Mouse (Mus musculus) urinary bladder, postnatal 36 days (tissue): Measurements from ENCODE around the gene Cdc42ep1.
A peak's percentile ranks its signal among the peaks of the same experiment; 100 is the strongest.

ENCODE experiments used
- DNase-seq, 2 experiments: peaks; one replicate each; pipeline ENCODE4 v3.0.0; 2022; ENCODE audit warnings: low spot score in 2 of 2, mixed read lengths in 1 of 2

The Cdc42ep1 gene

DNA sequence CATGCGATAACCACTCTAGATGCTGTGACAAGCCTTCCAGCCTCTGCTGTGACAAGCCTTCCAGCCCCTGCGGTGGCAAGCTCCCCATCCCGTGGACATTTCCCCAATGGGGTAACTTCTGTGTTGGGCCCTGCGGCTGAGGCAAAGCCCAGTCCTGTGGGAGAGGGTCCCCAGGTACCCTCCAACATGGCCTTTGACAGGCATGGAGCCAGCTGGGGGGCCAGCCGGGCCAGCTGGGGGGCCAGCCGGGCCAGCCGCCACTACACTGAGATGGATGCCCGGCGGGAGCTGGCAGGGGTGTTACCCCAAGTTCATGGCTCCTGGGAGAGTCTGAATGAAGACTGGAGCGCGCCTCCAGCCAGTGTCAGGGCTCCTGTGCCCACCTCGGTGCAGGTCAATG is 7.1 kb downstream of the Cdc42ep1 start:
- no peak for DNase-seq

DNA sequence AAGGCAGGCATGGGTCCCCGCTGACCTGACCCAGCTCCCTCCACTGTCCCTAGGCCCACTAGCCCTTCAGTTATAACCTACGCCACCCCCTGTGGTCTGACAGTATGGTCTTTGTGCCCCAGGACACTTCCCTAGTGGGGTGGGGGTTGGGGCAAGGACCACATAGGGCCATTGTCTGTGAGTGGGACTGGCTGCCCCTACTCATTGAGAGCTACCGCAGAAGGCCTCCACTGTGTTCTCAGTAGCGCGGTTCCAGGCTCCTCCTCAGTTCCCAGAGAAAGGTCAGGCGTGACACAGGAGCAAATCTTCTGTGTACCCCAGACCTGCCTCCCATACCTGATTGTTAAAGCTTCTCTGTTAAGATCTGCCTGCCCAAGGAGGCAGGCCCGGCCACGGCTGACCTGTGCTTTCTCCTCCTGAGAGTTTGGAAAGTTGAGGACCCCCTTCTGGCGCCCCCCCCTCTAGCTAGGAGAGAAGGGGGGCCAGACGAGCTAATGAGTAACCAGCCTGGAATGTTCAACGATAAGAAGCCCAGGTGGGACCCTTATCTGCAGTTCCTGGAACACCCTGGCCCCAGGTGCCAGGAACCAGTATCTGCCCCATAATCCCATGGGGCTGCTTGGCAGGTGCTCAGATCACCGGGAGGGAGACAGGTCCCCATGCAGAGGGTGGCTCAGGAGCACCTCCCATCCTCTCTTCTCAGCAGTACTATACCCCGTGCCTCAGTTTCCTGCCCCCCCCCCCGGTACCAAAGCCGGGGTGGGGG is 7.8 kb downstream of the Cdc42ep1 start:
- no peak for DNase-seq

DNA sequence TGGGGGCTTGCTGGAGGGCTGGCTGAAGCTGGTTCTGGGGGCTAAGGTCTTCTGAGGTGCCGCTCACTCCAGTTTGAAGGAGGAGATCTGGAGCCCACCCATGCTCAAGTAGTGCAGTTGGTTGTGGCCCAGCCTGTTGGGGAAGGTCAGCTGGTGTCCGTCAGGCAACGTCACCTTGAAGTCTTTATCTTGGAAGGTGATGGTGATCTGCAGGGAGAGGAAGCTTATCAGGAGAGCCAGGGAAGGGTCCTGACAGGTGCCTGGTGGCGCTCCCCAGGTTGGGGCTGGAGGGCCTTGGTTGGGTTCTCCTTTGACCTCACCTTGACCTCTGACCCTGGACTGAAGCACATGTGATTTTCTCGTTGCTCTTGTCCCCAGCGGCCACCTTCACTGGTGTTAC is 8.5 kb downstream of the Cdc42ep1 start:
- no peak for DNase-seq

DNA sequence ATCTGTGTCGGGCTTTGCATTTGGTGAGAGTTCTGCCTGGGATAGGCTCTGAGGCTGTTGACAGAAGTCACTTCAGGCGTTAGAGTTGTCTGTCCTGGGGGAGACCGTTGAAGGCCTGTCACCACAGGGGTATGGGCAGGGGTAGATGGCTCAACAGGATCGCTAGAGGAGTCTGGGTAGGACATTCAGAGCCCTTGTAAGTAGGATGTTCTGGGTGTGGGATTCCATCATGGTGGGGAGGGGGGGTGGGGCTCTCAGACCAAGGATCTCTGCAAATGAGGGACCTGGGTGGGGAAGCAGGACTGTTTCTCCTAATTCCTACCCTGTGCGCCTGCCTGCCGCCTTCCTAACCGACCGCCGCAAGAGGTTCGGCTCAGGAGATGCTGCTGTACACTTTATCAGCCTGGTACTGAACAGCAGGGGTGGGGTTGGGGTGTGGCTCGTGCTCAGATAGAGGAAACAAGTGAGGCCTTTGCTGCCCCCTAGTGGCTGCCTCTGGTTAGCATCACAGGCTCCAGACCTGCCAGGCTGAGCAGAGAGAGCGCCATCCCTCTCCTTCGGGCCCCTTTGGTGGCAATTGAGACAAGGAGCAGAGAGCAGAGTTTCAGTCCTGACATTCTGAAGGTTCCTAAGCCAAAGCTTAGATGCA is 9.2 kb downstream of the Cdc42ep1 start:
- DNase-seq: peak; percentile 82 to 91

DNA sequence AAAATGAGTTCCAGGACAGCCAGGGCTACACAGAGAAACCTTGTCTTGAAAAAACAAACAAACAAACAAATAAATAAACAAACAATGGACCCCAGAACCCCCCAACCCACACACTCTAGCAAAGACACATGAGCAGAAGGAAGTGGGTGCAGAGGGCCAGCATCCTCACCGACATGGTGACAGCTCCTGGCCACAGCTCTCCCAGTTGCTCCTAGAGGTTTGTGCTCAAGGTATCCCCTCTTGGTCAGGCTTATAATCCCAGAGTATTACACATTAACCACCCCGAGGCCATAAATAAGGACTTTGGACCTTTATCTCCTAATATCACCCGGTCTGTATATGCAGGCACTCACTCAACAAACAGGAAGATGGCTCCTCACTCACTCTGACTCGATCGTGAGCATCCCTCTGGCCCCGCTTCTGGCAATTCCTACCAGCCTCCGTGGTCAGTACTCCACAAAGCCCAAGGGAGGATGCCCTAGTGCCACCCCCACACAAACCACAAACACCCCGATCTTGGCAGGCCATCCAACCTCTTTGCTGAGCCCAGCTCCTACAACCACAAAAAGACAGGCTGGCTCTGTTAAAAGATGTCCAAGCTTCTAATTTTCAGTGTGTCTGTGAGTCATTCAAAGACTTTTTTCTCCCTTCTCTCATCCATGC is 13.0 kb downstream of the Cdc42ep1 start, which contains the start of gene Lgals2:
Lgals2 (minus strand) TSS at position 227 of the 663 bp plus-strand sequence.
- DNase-seq: no peak

DNA sequence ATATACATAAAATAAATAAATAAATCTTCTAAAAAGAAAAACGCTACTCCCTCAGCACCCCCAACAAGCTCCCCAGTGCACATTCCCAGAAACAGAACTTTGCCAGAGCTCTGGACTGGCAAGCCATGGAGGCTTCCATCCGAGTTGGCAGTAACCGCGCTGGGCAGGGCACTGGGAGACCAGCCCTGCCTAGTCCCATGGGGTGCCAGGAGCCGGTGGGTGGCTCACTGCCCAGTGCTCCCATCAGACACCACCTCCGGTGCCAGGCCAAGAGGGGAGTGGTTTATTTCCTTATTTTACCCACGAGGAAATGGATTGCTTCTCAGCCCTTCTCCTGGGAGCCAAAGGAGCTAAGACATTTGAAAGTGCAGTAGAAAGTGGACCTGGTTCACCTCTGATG is 14.6 kb downstream of the Cdc42ep1 start:
- DNase-seq: peak in 1 of 2 experiments; percentile 75

DNA sequence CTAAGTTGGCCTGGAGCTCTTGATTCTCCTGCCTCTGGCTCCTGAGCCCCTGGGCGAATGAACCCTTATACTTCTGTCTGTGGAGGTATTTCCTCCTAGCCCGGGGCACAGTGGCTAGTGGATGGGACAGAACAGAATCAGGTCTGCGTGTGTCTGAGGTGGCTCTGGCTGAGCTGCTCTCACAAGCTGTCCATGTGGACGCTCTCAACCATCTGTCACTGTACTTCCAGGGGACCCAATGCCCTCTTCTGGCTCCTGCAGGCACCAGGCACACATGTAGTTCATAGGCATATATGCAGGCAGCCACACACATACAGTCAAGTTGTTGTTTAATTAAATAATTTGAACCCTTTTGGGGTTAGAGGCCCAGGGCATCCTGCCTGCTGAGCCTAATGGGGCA is 16.9 kb downstream of the Cdc42ep1 start:
- no peak for DNase-seq

DNA sequence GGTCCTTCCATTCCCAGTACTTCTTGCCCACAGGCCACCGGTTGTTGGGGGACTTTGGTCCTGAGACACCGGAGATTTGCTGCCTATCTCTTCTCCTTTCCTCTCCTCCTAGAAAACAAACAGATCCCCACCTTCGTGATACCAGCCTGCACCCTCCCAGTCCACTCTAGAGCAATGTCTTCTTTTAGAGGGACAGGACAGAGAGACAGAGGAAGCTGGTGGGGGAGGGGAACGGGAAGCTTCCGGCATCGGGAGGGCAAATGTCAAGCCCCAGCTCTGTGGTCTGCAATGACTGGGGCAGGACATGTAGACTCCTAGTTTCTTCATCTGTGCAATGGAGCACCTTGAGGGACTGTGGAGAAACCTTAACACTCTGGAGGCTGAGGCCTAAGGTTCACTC is 17.3 kb downstream of the Cdc42ep1 start:
- no peak for DNase-seq

DNA sequence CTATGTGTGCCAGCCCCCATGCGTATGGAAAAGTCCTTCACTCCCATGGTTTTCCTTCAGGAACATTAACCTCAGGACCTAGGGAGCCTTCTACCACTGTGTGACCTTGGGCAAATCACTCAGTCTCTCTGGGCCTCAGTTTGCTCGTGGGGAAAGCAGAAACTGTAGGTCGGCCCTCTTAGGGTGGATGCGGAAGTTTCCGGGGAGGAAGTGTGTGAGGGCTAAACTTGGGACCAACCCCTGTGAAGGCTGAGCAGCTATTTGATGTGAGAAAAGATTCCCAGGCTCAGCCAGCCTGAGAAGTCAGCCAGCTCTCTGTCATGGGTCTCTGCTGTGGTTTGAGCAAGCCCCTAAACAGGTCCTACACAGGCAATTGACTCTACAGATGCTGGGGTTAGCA is 19.9 kb downstream of the Cdc42ep1 start:
- DNase-seq: no peak

DNA sequence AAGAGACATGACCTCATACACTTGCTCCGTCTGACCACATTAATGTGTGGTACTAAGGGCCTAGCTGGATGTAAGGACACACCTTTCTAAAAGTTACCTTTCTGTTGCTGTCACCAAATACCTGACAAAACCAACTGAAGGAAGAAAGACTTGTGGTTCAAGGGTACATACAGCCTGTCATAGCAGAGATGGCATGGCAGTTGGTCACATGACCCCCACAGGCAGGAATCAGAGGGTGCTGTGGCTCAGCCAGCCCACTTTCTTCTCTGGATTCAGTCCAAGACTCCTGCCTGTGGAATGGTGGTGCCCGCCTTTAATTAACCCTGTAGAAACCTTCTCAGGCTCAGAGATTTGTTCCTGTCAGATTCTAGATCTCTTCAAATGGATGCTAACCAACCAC is 20.7 kb downstream of the Cdc42ep1 start:
- no peak for DNase-seq

DNA sequence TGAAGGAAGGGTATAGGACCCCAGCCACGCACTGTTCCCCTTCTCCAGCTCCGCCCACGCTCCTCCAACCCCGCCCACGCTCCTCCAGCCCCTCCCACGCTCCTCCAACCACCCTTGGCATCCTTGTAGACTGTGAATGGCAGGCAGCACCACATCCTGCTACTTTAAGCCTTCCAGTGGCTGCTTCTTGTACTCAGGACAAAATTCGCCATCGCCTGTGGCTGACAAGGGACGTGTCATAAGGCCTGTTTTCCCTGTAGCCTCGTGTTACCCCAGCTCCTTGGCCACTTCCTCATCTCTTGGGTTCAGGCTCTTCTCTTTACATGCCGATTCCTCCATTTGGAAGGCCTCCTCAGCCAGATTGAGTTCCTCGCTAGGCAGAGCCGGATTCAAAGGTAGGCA is 21.4 kb downstream of the Cdc42ep1 start:
- DNase-seq: no peak

DNA sequence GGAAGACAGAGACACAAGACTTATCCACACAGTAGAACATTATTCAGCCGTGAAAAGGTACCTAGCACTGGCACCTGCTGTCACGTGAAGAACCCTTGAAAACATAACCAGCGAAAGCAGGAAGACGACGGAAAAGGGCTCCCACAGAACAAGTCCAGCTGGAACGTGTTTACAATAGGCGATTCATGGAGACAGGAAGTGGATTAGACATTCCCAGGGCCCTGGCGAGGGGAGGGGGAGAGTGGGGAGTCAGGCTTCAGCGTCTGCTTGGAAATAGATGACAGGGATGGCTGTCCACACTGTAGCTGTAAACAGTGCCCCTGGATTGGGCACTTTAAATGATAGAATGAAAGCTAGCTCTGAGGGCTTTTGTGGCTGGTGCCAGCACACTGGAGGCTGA is 26.0 kb downstream of the Cdc42ep1 start:
- no peak for DNase-seq

DNA sequence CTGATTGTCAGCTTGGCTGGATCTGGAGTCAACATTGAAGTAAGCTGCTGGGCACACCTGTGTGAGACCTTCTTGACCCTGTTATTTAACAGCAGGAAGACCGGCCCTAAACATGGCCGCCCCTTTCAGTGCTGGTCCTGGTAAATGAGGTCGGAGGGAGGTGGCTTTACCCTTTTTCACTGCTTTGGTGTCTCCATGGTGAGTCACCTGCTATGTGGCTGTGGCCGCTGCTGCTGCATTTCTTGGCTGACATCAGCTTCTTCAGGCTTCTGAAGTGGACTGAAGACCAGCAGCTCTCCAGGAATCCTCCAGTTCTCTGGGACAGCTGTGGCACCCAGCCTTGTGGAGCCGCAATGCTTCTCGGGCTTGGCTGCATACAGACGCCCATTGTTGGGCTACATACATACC is 26.4 kb downstream of the Cdc42ep1 start:
- no peak for DNase-seq

DNA sequence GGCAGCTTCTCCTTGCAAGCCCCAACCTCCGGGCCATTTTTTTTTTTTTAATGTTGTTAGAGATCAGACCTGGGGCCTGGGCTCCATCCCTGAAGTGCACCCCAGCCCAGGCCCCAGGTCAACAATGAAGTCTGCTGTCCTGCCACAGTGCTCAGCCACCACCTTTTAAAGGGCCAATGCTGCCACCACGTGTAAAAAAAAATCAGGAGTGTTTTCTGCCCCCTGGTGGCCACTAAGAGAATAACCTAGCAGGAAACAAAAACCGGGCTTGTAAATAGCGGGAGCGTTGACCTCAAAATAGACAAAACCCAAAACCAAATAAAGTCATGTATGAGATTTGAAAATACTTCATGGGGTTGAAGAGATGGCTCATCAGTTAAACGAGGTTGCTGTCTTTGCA is 27.4 kb downstream of the Cdc42ep1 start:
- DNase-seq: no peak

DNA sequence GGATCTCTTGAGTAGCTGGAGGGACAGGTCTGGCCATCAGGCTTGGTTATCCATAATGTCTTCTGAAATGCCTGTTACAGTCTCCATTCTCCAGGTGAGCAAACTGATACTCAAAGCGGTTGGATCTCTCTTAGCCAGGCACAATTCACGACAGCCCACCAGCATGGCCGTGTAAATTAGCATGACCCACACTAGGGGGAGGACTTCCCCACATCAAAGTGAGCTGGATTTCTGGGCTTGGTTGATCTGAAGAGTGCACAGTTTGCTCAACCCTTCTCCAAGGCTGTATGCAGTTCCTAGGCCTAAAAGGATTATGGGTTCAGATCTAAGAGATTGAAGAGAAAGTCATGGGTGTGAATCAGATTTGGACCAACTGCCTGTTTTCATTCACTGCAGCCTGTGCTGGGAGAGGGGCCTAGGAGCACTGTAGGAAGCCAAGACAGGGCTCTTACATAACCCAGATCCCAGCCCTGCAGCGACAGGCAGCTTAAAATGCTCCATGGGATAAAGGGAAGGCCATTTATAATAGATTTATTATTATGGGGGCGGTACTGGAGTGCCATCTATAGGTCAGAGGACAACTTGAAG is 29.7 kb downstream of the Cdc42ep1 start:
- DNase-seq: no peak

DNA sequence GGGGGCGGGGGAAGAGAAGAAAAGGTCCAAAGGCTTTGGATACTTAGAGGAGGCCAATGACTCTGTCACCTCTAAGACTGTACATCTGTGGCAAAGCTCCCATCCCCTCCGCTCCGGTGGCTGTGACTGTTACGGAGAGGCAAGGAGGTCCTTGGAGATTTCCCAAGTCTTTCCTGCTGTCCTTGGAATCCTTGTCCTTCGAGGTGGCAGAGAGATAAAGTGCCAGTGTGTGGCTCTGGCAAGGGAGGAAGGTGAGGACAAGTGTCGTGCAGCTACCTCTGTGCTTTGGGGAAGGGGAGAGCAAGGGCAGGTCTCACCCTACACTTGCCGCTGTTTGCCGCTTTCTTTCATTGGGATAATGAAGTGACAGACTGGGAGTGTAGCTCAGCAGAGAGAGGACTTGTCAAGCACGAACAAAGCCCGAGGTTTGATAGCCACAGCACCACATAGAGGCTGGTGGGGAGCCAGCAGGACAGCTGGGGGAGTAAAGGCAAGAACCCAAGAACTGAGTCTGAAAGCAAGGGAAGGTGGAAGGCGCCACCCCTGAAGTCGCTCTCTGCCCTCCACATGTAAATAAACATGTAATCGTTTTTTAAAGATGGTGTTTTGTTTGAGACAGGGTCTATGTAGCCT is 31.5 kb downstream of the Cdc42ep1 start:
- DNase-seq: no peak

DNA sequence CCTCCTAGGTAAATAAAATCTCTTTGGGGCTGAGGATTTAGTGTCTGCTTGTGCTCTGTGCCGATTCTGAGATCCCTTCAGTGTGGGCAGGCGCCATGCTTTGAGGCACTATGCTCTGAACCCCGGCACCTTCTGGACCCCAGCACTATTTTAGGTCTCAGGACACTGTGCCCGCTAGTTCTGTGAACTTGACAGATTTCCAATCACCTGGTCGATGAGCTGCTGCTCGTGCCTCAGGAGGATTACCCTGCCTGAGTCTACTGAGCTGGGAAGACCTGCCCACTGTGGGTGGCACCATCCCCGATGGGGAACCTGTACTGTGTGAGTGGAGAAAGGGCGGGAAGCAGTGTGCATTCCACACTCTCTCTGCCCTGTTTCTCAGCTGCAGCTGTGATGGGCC is 32.6 kb downstream of the Cdc42ep1 start:
- no peak for DNase-seq

DNA sequence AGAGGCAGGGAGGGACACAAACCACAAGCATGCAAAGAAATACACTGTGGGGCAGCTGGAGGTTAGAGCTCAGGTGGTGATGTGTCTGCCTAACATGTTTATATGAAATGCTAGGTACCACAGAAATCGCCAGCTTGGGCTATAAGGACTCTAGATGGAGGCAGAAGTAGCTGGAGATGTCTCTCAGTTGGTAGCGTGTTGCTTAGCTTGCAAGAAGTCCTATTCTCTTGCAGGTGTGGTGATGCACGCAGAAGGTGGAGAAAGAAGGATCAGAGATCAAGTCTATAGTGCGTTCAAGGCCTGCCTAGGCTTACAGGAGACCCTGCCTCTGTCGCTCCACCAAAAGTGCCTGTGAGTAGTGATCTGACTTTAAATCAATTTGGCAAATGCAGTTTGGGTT is 33.1 kb downstream of the Cdc42ep1 start:
- no peak for DNase-seq

DNA sequence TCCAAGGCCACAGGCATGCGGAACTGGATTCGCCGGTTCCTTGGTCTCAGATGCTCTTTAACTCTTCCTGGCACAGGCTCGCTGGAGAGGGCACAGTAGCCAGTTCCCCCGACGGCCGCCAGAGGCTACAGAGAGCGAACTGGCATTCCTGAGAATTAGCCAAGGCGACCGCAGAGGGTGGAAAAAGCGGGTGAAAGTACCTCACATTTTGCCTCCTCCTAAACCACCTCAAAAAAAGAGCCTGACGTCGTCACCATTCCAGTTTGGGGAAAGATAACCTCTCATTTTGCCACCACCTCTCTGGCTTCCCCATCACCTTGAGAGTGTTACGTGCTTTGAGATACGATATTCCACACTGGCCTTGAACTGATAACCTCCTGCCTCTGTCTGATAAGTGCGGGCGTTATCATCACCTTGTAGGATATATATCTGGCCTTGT is 33.9 kb downstream of the Cdc42ep1 start:
- DNase-seq: peak; percentile 90 to 91

DNA sequence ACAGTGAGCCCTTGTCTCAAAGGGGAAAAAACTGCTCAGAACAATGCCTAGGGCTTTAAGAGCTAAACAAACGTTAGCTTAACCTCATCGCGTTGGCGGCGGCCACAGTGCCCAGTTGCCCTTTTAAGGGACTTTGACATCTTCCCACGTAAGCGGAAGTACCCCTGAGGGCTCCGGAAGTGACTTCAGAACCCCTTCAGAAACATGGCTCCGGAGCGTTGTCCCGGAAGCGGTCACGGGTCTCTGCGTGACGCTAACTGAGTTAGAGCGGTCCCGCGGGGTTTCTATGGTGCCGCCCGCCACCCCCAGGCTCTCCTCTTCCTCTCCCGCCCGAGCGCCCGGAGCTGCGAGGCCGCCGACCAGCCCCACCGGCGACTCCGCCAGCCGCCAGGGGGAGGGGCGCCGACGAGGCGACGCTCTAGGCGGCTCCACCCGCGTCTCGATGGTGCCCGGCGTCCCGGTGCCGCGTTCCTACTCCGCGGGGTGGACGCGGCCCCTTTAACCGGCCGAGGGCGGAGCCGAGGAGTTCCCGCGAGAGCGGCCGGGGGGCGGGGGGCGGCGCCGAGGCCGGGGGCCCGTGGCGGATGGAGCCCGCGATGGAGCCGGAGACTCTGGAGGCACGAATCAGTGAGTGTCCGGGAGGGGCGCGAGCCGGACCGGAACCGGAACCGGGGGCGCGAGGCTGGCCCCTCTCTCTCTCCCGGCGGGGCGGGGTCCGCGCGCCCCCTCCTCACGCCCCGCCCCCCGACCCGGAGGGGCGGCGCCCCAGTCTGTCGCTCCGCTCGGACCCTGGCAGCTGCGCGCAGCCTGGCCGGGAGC is 34.8 kb downstream of the Cdc42ep1 start, which contains the start of gene Gga1:
Gga1 (plus strand) TSS at position 200 of the 819 bp plus-strand sequence.
- DNase-seq: peak; percentile 93

DNA sequence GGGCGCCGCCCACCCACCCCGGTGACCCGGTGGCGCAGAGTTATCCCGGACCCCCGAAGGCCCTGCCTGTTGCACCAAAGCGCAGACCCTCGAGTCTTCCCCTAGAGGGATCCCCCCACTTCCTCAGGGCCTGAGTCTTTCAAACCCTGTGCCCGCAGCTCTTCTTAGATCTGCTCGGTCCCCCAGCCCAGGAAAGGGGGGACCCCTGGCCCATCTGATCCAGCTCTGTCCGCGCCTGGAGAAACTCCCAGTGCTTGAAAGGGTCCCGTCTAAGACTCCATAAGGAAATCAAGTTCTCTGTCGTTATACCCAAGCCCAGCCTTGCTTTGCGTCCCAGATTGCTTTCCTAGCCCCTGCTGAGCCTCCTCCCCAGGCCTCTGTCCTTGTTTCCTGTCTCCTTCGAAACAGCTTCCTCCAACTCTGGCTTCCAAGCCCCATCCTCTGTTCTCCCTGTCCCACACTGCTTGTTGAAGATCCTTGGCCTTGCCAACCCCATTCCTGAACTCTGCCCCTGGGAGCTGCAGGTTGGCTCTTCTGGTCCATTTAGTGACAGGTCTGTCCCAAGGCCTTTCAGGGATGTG is 35.5 kb downstream of the Cdc42ep1 start:
- no peak for DNase-seq
